8 mouse cellular contexts compared by ENCODE assay signal in the genomic region with DNA sequence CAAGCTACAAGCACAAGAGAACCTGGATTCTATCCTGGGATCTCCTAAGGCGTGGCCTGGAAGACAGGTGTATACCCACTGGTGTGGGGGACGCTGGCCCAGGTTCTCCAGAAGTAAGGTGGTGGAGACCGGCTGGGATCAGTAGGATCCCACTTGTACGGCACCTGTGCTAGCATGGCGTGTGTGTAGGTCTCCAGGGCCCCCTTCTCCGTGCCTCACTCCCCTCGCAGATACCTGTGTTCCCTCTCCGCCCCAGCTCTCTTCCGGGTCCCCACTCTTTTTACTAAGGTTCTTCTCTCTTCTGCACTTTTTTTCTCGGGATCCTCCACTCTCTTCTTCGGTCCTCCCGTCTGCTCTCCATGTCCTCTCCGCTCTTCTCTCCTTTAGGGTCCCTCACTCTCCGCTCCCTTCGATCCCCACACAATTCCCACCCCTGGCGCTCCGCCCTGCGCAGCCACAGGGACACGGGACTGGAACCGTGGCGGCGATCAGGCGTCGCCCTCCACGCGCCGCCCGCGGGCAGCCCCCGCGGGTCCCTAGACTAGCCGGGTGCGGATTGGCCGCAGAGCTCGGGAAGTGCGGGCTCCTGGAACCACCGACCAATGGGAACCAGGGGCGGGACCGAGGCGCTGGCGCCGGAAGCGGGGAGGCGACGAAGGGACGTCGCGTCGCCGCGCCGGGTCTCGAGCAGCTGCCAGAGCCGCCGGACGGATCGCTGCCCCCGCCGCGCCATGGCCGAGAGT. TPM values are rescaled to one million over a fixed set of nuclear protein-coding genes. Genes with fewer than 3 reads are reported as not detected.
DNase-seq lines count a peak whose midpoint lies in the region; ATAC-seq and TF ChIP-seq lines count a peak whose summit lies in the region.

A gene (plus strand): TSS at position 627 of the 743 bp plus-strand sequence.

- no peak for TF ChIP-seq EP300 in liver, postnatal 0 days (IDR thresholded peaks at IDR 0.05; ENCODE audit: low read depth)

- H3K4me1 ChIP-seq in ES-E14 (ENCODE audit: control insufficient read depth in 2 of 2, insufficient read depth in 2 of 2, low read length in 2 of 2, poor library complexity in 1 of 2), result peaks cover 4% of the 10 kb centered on the region in 2 experiments; a peak in 2 of 4 replicates
- H3K4me1 ChIP-seq in forebrain, embryonic 16.5 days (replicated peaks; ENCODE audit: control insufficient read depth, insufficient read depth, low read length), result peaks cover 19% of the 10 kb centered on the region
- H3K4me1 ChIP-seq in liver, postnatal 0 days (ENCODE audit: insufficient read depth), result peaks cover 19% of the 10 kb centered on the region
- peaks cover 28% of the 10 kb centered on the region for H3K4me1 ChIP-seq in neural tube, embryonic 13.5 days (replicated peaks)

- in situ Hi-C loops in ES-E14 (cut with MboI; ENCODE audit: low sequenced_read_pairs in 2 of 2, unreplicated experiment in 2 of 2), result no loop called here

- under 1% methylated on average over 61 of the region's 61 CpGs for WGBS in forebrain, embryonic 16.5 days
- WGBS in liver, postnatal 0 days (ENCODE audit: insufficient replicate concordance), result under 1% methylated on average over 55 of the region's 61 CpGs
- under 1% methylated on average over 61 of the region's 61 CpGs for WGBS in neural tube, embryonic 13.5 days

- no peak for TF ChIP-seq CTCF in liver, postnatal 0 days (IDR thresholded peaks at IDR 0.05; ENCODE audit: low read depth)

- intact Hi-C loops in heart, postnatal 25 days (cut with DNase I), result no loop called here

- peaks cover 20% of the 10 kb centered on the region for H3K36me3 ChIP-seq in ES-E14 (ENCODE audit: control insufficient read depth, insufficient read depth, low read length, poor library complexity, severe bottlenecking)
- peaks cover 16% of the 10 kb centered on the region for H3K36me3 ChIP-seq in forebrain, embryonic 16.5 days (ENCODE audit: control insufficient read depth, insufficient read depth)
- H3K36me3 ChIP-seq in liver, postnatal 0 days (replicated peaks; ENCODE audit: insufficient read depth, low read length), result peaks cover 29% of the 10 kb centered on the region
- peaks cover 26% of the 10 kb centered on the region for H3K36me3 ChIP-seq in neural tube, embryonic 13.5 days

- H3K4me3 ChIP-seq in ES-E14 (ENCODE audit: insufficient read depth in 1 of 2, low read depth in 1 of 2, low read length in 2 of 2, poor library complexity in 1 of 2, severe bottlenecking in 1 of 2), result peak within 1 kb of the TSS; percentile 93 to 97
- H3K4me3 ChIP-seq in forebrain, embryonic 16.5 days (replicated peaks; ENCODE audit: low read length), result peak within 1 kb of the TSS; percentile 96
- H3K4me3 ChIP-seq in liver, postnatal 0 days (ENCODE audit: low read depth, low read length), result peak within 1 kb of the TSS; percentile 96
- peak within 1 kb of the TSS; percentile 91 for H3K4me3 ChIP-seq in neural tube, embryonic 13.5 days

- peak; percentile 78 for DNase-seq in ES-E14 (ENCODE audit: low read depth, low spot score)
- DNase-seq in cerebellum, adult 18-20 months, result peak; percentile 95 to 96
- peak; percentile 93 for DNase-seq in heart, postnatal 25 days (ENCODE audit: low spot score)
- peak; percentile 95 for DNase-seq in layer of hippocampus, adult 11-12 months (ENCODE audit: low spot score)
- DNase-seq in liver, postnatal 0 days, result peak; percentile 95
- DNase-seq in telencephalon, adult 2 months (ENCODE audit: low read depth, low spot score), result peak; percentile 90

- H3K9ac ChIP-seq in ES-E14 (ENCODE audit: insufficient read depth, low read depth, low read length, poor library complexity, severe bottlenecking), result peak within 1 kb of the TSS; percentile 94
- peak within 1 kb of the TSS; percentile 90 for H3K9ac ChIP-seq in forebrain, embryonic 16.5 days (replicated peaks; ENCODE audit: low read depth, low read length)
- H3K9ac ChIP-seq in liver, postnatal 0 days (replicated peaks), result peak within 1 kb of the TSS; percentile 98
- H3K9ac ChIP-seq in neural tube, embryonic 13.5 days, result peak within 1 kb of the TSS; percentile 97

- peak within 1 kb of the TSS; percentile 93 for H3K4me2 ChIP-seq in forebrain, embryonic 16.5 days (ENCODE audit: low read length)
- H3K4me2 ChIP-seq in liver, postnatal 0 days (ENCODE audit: low read depth, low read length), result peak within 1 kb of the TSS; percentile 99
- peak within 1 kb of the TSS; percentile 84 for H3K4me2 ChIP-seq in neural tube, embryonic 13.5 days

- H3K27ac ChIP-seq in ES-E14 (ENCODE audit: insufficient read depth, low read depth, low read length, poor library complexity, severe bottlenecking), result peak within 1 kb of the TSS; percentile 61
- peak within 1 kb of the TSS; percentile 68 for H3K27ac ChIP-seq in forebrain, embryonic 16.5 days (ENCODE audit: low read length)
- peak within 1 kb of the TSS; percentile 98 for H3K27ac ChIP-seq in liver, postnatal 0 days (ENCODE audit: low read depth)
- H3K27ac ChIP-seq in neural tube, embryonic 13.5 days (replicated peaks), result peak within 1 kb of the TSS; percentile 83

- H3K9me3 ChIP-seq in ES-E14 (ENCODE audit: control insufficient read depth, insufficient read depth, low read depth, low read length), result no peaks in the 10 kb centered on the region
- no peaks in the 10 kb centered on the region for H3K9me3 ChIP-seq in forebrain, embryonic 16.5 days (ENCODE audit: control insufficient read depth, low read length)
- H3K9me3 ChIP-seq in liver, postnatal 0 days (ENCODE audit: low read length), result no peaks in the 10 kb centered on the region
- no peaks in the 10 kb centered on the region for H3K9me3 ChIP-seq in neural tube, embryonic 13.5 days

- no peaks in the 10 kb centered on the region for H3K27me3 ChIP-seq in forebrain, embryonic 16.5 days (replicated peaks; ENCODE audit: control insufficient read depth, insufficient read depth, low read length)
- H3K27me3 ChIP-seq in liver, postnatal 0 days (ENCODE audit: insufficient read depth, low read length), result no peaks in the 10 kb centered on the region
- H3K27me3 ChIP-seq in neural tube, embryonic 13.5 days, result no peaks in the 10 kb centered on the region

- ATAC-seq in forebrain, embryonic 16.5 days, result peak; percentile 100
- peak; percentile 99 for ATAC-seq in liver, postnatal 0 days
- peak; percentile 99 for ATAC-seq in neural tube, embryonic 13.5 days (ENCODE audit: low read depth)

TF ChIP-seq in ES-E14, 5 proteins besides CTCF, POLR2A, EP300 and RAD21:
- TF ChIP-seq MAFK (IDR thresholded peaks at IDR 0.05; ENCODE audit: insufficient read depth, low read depth, low read length) (no peak), ZC3H11A (IDR thresholded peaks at IDR 0.05; ENCODE audit: borderline replicate concordance, low read depth, low read length) (no peak), ZNF384 (IDR thresholded peaks at IDR 0.05; ENCODE audit: low read depth, low read length) (no peak), CHD2 (IDR thresholded peaks at IDR 0.05; ENCODE audit: low read depth, low read length) (no peak), HCFC1 (IDR thresholded peaks at IDR 0.05; ENCODE audit: borderline replicate concordance, insufficient read depth, low read length) (no peak)
TF ChIP-seq in ES-E14: peak in this region for 0.

RNA-seq across cellular contexts. Expression of the gene that starts here (rescaled TPM):
- total RNA-seq in ES-E14 (2012; rRNA removed), result 142 and 179 TPM in 2 replicates
- 327 and 359 TPM in 2 replicates for polyA plus RNA-seq in forebrain, embryonic 16.5 days (2015; fragmentation: Nextera tagmentation; extraction: Ambion mirVana)
- total RNA-seq in heart, postnatal 25 days (2021), result 100 to 1,000 TPM; 209 to 218 TPM
- 263 and 268 TPM in 2 replicates for polyA plus RNA-seq in liver, postnatal 0 days (2015; fragmentation: Nextera tagmentation; extraction: Ambion mirVana)
- polyA plus RNA-seq in neural tube, embryonic 13.5 days (2015; fragmentation: Nextera tagmentation; extraction: Ambion mirVana), result 426 and 453 TPM in 2 replicates

Comparison
In these comparisons a context has a peak if more than half of its experiments do, and no peak if none do; other contexts are left out.
1. Peak in every context shown above with its lines: DNase-seq, ATAC-seq, H3K4me3 ChIP-seq and H3K27ac ChIP-seq.